Mouse (Mus musculus) limb, embryonic 14.5 days (tissue): ENCODE measurements at regions not wholly inside any gene's neighbourhood (a gene's known extent, or its start where the extent isn't known, plus 50 kb on each side); places are given as distances from the start of the nearest gene placed in this dataset.

ENCODE experiments used
- ATAC-seq: fragments of 200-750 bp; cut with Nextera tagmentation; 2 replicates; pipeline ENCODE4 v1.8.0; 2017; ENCODE audit warnings: low read depth, moderate number of reproducible peaks, moderate TSS enrichment; ENCODE audit not compliant: low FRiP score
- DNase-seq: peaks from one replicate; pipeline ENCODE4 v3.0.0-alpha.2; 2015; ENCODE audit warnings: low spot score
- H3K27ac ChIP-seq: fragments of 300-500 bp; sonication (generic); replicated peaks from 2 replicates; pipeline ENCODE4 v1.5.1; 2014; ENCODE audit warnings: low read depth, mild to moderate bottlenecking, low read length, moderate library complexity, mixed read lengths
- H3K27me3 ChIP-seq: fragments of 300-500 bp; sonication (generic); 2 replicates; pipeline ENCODE4 v1.6.1; 2014; ENCODE audit warnings: low read length, mixed read lengths; ENCODE audit not compliant: control insufficient read depth, insufficient read depth
- H3K36me3 ChIP-seq: fragments of 300-500 bp; sonication (generic); 2 replicates; pipeline ENCODE4 v1.6.1; 2014; ENCODE audit warnings: mild to moderate bottlenecking, low read length, moderate library complexity, mixed read lengths; ENCODE audit not compliant: control insufficient read depth, insufficient read depth
- H3K4me1 ChIP-seq: fragments of 300-500 bp; sonication (generic); 2 replicates; pipeline ENCODE4 v1.6.1; 2014; ENCODE audit warnings: antibody characterized with exemption, low read length, mixed read lengths; ENCODE audit not compliant: control insufficient read depth, insufficient read depth
- H3K4me2 ChIP-seq: fragments of 300-500 bp; sonication (generic); replicated peaks from 2 replicates; pipeline ENCODE4 v1.6.1; 2014; ENCODE audit warnings: low read depth, mild to moderate bottlenecking, low read length, moderate library complexity; ENCODE audit not compliant: severe bottlenecking
- H3K4me3 ChIP-seq: fragments of 300-500 bp; sonication (generic); replicated peaks from 2 replicates; pipeline ENCODE4 v1.5.1; 2014; ENCODE audit warnings: low read length
- H3K9ac ChIP-seq: fragments of 300-500 bp; sonication (generic); 2 replicates; pipeline ENCODE4 v1.6.1; 2014; ENCODE audit warnings: mild to moderate bottlenecking, low read depth, low read length, moderate library complexity; ENCODE audit not compliant: severe bottlenecking
- H3K9me3 ChIP-seq: fragments of 300-500 bp; sonication (generic); 2 replicates; pipeline ENCODE4 v1.6.1; 2016; ENCODE audit warnings: low read length; ENCODE audit not compliant: control insufficient read depth
- POLR2A ChIP-seq: fragments of 200-500 bp; IDR thresholded peaks from 2 replicates; pipeline ENCODE4 v1.8.0; 2012; ENCODE audit warnings: inconsistent platforms, mild to moderate bottlenecking, moderate library complexity, borderline replicate concordance; ENCODE audit not compliant: insufficient read depth, insufficient read length; ENCODE audit errors: extremely low read depth
- WGBS: fragments of 180-500 bp; shearing (Covaris S2); extraction: QIAGEN DNeasy Blood & Tissue Kit; methylation state at CpG from one replicate; pipeline ENCODE4 v1.1.7; 2014; 5-methylcytosine and 5-hydroxymethylcytosine counted together

GRCm38 (mm10) chr7:118001121-118001520 is 114.9 kb downstream of the Rps15a start:
- H3K4me1 ChIP-seq = no peaks in the 10 kb centered on the region
- H3K4me3 ChIP-seq = no peak overlapping the region
- ATAC-seq (no peak), DNase-seq (peak; percentile 88)
- H3K36me3 ChIP-seq = no peaks in the 10 kb centered on the region
- no peaks in the 10 kb centered on the region for H3K27me3 ChIP-seq
- no peak overlapping the region for H3K9ac ChIP-seq
- no peaks in the 10 kb centered on the region for H3K9me3 ChIP-seq
- H3K4me2 ChIP-seq = no peak overlapping the region
- no peak overlapping the region for H3K27ac ChIP-seq
- WGBS = 3% methylated on average over 4 of the region's 4 CpGs
- no peak for TF ChIP-seq POLR2A

- ATAC-seq = no peak
- DNase-seq = no peak
- Histone ChIP-seq H3K27me3 (no peaks in the 10 kb centered on the region), H3K9me3 (no peaks in the 10 kb centered on the region), H3K9ac (no peak overlapping the region), H3K4me1 (no peaks in the 10 kb centered on the region), H3K36me3 (no peaks in the 10 kb centered on the region), H3K4me3 (no peak overlapping the region), H3K4me2 (no peak overlapping the region), H3K27ac (no peak overlapping the region)
- WGBS = 79% methylated on average over 4 of the region's 4 CpGs
- no peak for TF ChIP-seq POLR2A
Observed at GRCm38 (mm10) chr7:117982177-117982576, 133.8 kb downstream of the Rps15a start.

GRCm38 (mm10) chr7:117971176-117971575 is 144.8 kb downstream of the Rps15a start:
- H3K9ac ChIP-seq = no peak overlapping the region
- H3K4me1 ChIP-seq = no peaks in the 10 kb centered on the region
- no peaks in the 10 kb centered on the region for H3K9me3 ChIP-seq
- no peak for TF ChIP-seq POLR2A
- ATAC-seq (no peak), DNase-seq (no peak)
- no peak overlapping the region for H3K4me3 ChIP-seq
- WGBS = 21% methylated on average over 1 of the region's 1 CpGs
- H3K27me3 ChIP-seq = no peaks in the 10 kb centered on the region
- no peak overlapping the region for H3K4me2 ChIP-seq
- no peaks in the 10 kb centered on the region for H3K36me3 ChIP-seq
- no peak overlapping the region for H3K27ac ChIP-seq

GRCm38 (mm10) chr7:117943435-117943834 is 172.6 kb downstream of the Rps15a start:
- no peaks in the 10 kb centered on the region for H3K4me1 ChIP-seq
- H3K9me3 ChIP-seq = no peaks in the 10 kb centered on the region
- H3K36me3 ChIP-seq = no peaks in the 10 kb centered on the region
- WGBS = 82% methylated on average over 3 of the region's 3 CpGs
- ATAC-seq (no peak), DNase-seq (no peak)
- H3K27ac ChIP-seq = no peak overlapping the region
- no peak overlapping the region for H3K9ac ChIP-seq
- no peaks in the 10 kb centered on the region for H3K27me3 ChIP-seq
- H3K4me2 ChIP-seq = no peak overlapping the region
- TF ChIP-seq POLR2A = no peak
- H3K4me3 ChIP-seq = no peak overlapping the region

- DNase-seq (no peak), ATAC-seq (no peak)
- WGBS = 77% methylated on average over 7 of the region's 7 CpGs
- Histone ChIP-seq H3K9ac (no peak overlapping the region), H3K36me3 (no peaks in the 10 kb centered on the region), H3K27ac (no peak overlapping the region), H3K27me3 (no peaks in the 10 kb centered on the region), H3K9me3 (no peaks in the 10 kb centered on the region), H3K4me1 (no peaks in the 10 kb centered on the region), H3K4me2 (no peak overlapping the region), H3K4me3 (no peak overlapping the region)
- TF ChIP-seq POLR2A = no peak
Observed at GRCm38 (mm10) chr7:117939618-117940017, 176.4 kb downstream of the Rps15a start.

- H3K9me3 ChIP-seq = no peaks in the 10 kb centered on the region
- H3K4me1 ChIP-seq = peaks cover 5% of the 10 kb centered on the region; the same call in 1 of the 2 replicates
- no peak for DNase-seq
- ATAC-seq = no peak
- no peaks in the 10 kb centered on the region for H3K27me3 ChIP-seq
- no peak overlapping the region for H3K4me3 ChIP-seq
- no peak overlapping the region for H3K27ac ChIP-seq
- no peak overlapping the region for H3K9ac ChIP-seq
- H3K4me2 ChIP-seq = no peak overlapping the region
- no peak for TF ChIP-seq POLR2A
- no peaks in the 10 kb centered on the region for H3K36me3 ChIP-seq
- 76% methylated on average over 3 of the region's 3 CpGs for WGBS
Observed at GRCm38 (mm10) chr7:117934908-117935307, 181.1 kb downstream of the Rps15a start.
